Mouse (Mus musculus): ENCODE measurements around the gene Cyp2d11.

- TF ChIP-seq POLR2A (IDR thresholded peaks at IDR 0.05; ENCODE audit: borderline replicate concordance, low read depth, low read length) (no peak), CTCF (IDR thresholded peaks at IDR 0.05; ENCODE audit: low read depth, low read length) (no peak)
Observed at GRCm38 (mm10) chr15:82406981-82407380, 13.2 kb upstream of the Cyp2d11 start, which contains the start of gene Cyp2d10.
